ENCODE assay signal across 10 mouse cellular contexts in genomic region chr7:25004806-25005205, GRCm38 (mm10). TPM values are rescaled to one million over a fixed set of nuclear protein-coding genes. Genes with fewer than 3 reads are reported as not detected.
DNase-seq lines count a peak whose midpoint lies in the region; ATAC-seq and TF ChIP-seq lines count a peak whose summit lies in the region.
"Had no signal": no experiment of that assay in that cellular context is flagged by ENCODE, and none has a peak within 500 bp of the region (broad histone marks: within the 10 kb centered on the region; RNA-seq: fewer than 3 reads in every experiment).

No protein-coding gene starts in this region.

- H3K36me3 ChIP-seq in heart, embryonic 15.5 days: no peaks in the 10 kb centered on the region
- peaks cover 12% of the 10 kb centered on the region for H3K36me3 ChIP-seq in forebrain, embryonic 14.5 days (ENCODE audit: control insufficient read depth, insufficient read depth, low read length)
- no peaks in the 10 kb centered on the region for H3K36me3 ChIP-seq in midbrain, embryonic 11.5 days (ENCODE audit: control insufficient read depth, insufficient read depth, low read length)

- no peak for ATAC-seq in heart, embryonic 15.5 days (replicated peaks; ENCODE audit: insufficient number of reproducible peaks, insufficient read depth, low FRiP score, low read depth)
- no peak for ATAC-seq in forebrain, embryonic 14.5 days
- ATAC-seq in midbrain, embryonic 11.5 days (ENCODE audit: low FRiP score): no peak

- DNase-seq in heart, postnatal 4 days: no peak
- DNase-seq in brain, embryonic 14.5 days (ENCODE audit: low read depth): peak; percentile 46
- DNase-seq in forebrain, embryonic 14.5 days (ENCODE audit: low spot score): peak; percentile 25
- DNase-seq in midbrain, embryonic 11.5 days (ENCODE audit: low spot score, missing footprints): no peak
- no peak for DNase-seq in frontal cortex, postnatal 14 days (ENCODE audit: low spot score in 2 of 2)
- DNase-seq in embryo, embryonic 9.5 days (ENCODE audit: extremely low spot score): no peak
- DNase-seq in left cerebral cortex, adult 18-20 months (ENCODE audit: low spot score in 2 of 2): no peak
- DNase-seq: adrenal gland, postnatal 25 days; kidney, adult 2 months had no signal

- no peak overlapping the region for H3K9ac ChIP-seq in heart, embryonic 15.5 days
- peak overlapping the region; percentile 86 for H3K9ac ChIP-seq in forebrain, embryonic 14.5 days (ENCODE audit: low read length)
- H3K9ac ChIP-seq in midbrain, embryonic 11.5 days (ENCODE audit: low read length): peak overlapping the region; percentile 48

- no peaks in the 10 kb centered on the region for H3K9me3 ChIP-seq in heart, embryonic 15.5 days (replicated peaks)
- no peaks in the 10 kb centered on the region for H3K9me3 ChIP-seq in forebrain, embryonic 14.5 days (replicated peaks; ENCODE audit: control insufficient read depth, low read length)
- no peaks in the 10 kb centered on the region for H3K9me3 ChIP-seq in midbrain, embryonic 11.5 days (ENCODE audit: control insufficient read depth, low read length)

- TF ChIP-seq CTCF in brain, embryonic 14.5 days (IDR thresholded peaks at IDR 0.05; ENCODE audit: borderline replicate concordance, extremely low read depth, insufficient read depth, insufficient read length): no peak

- H3K27me3 ChIP-seq in heart, embryonic 15.5 days: peaks cover 68% of the 10 kb centered on the region
- H3K27me3 ChIP-seq in forebrain, embryonic 14.5 days (replicated peaks; ENCODE audit: control insufficient read depth, insufficient read depth, low read length): 0 out of 2 replicates have a peak, but pooled peaks cover 6% of the 10 kb centered on the region
- H3K27me3 ChIP-seq in midbrain, embryonic 11.5 days (ENCODE audit: control insufficient read depth, insufficient read depth, low read length): peaks cover 37% of the 10 kb centered on the region

- WGBS in heart, embryonic 15.5 days: 35% methylated on average over 9 of the region's 9 CpGs
- WGBS in forebrain, embryonic 14.5 days: 34% methylated on average over 7 of the region's 9 CpGs
- 47% methylated on average over 6 of the region's 9 CpGs for WGBS in midbrain, embryonic 11.5 days

- H3K4me1 ChIP-seq in heart, embryonic 15.5 days (replicated peaks): peaks cover 24% of the 10 kb centered on the region
- H3K4me1 ChIP-seq in forebrain, embryonic 14.5 days (ENCODE audit: control insufficient read depth, insufficient read depth, low read length): peaks cover 45% of the 10 kb centered on the region
- peaks cover 28% of the 10 kb centered on the region for H3K4me1 ChIP-seq in midbrain, embryonic 11.5 days (ENCODE audit: control insufficient read depth, insufficient read depth, low read length)

- H3K27ac ChIP-seq in heart, embryonic 15.5 days: no peak overlapping the region
- peak overlapping the region; percentile 93 for H3K27ac ChIP-seq in forebrain, embryonic 14.5 days (ENCODE audit: low read depth, low read length)
- no peak overlapping the region for H3K27ac ChIP-seq in midbrain, embryonic 11.5 days (ENCODE audit: low read depth, low read length)

- 0 out of 2 replicates have a peak overlapping the region, but pooled peaks have one; percentile 40 for H3K4me3 ChIP-seq in heart, embryonic 15.5 days
- H3K4me3 ChIP-seq in forebrain, embryonic 14.5 days (ENCODE audit: low read depth, low read length): peak overlapping the region; percentile 65
- peak overlapping the region; percentile 52 for H3K4me3 ChIP-seq in midbrain, embryonic 11.5 days (ENCODE audit: low read depth, low read length)

- peak overlapping the region; percentile 63 for H3K4me2 ChIP-seq in heart, embryonic 15.5 days
- H3K4me2 ChIP-seq in forebrain, embryonic 14.5 days (ENCODE audit: low read length): peak overlapping the region; percentile 90
- peak overlapping the region; percentile 88 for H3K4me2 ChIP-seq in midbrain, embryonic 11.5 days

- TF ChIP-seq POLR2A in brain, embryonic 14.5 days (IDR thresholded peaks at IDR 0.05; ENCODE audit: borderline replicate concordance, extremely low read depth, insufficient read depth, insufficient read length, poor library complexity, severe bottlenecking): no peak

RNA-seq across cellular contexts. Expression of gene Atp1a3, which starts 1.0 kb away (rescaled TPM):
- polyA plus RNA-seq in heart, embryonic 15.5 days (2015; fragmentation: Nextera tagmentation; extraction: Ambion mirVana): 0.54 and 1.9 TPM in 2 replicates
- total RNA-seq in heart, postnatal 4 days (2021): under 1 TPM; 0.31 to 0.47 TPM
- polyA plus RNA-seq in brain, embryonic 14.5 days (2012; rRNA removed): 160 and 331 TPM in 2 replicates
- polyA plus RNA-seq in forebrain, embryonic 14.5 days (2014; fragmentation: Nextera tagmentation; extraction: Ambion mirVana): 122 and 183 TPM in 2 replicates
- polyA plus RNA-seq in midbrain, embryonic 11.5 days (2014; fragmentation: Nextera tagmentation; extraction: Ambion mirVana): 34.4 and 36.0 TPM in 2 replicates
- 1,000 to 10,000 TPM; 1,987 to 2,019 TPM for total RNA-seq in left cerebral cortex, adult 18-20 months (2021)

RNA-seq across cellular contexts. Expression of gene Rabac1, which starts 32.3 kb away (rescaled TPM):
- polyA plus RNA-seq in heart, embryonic 15.5 days (2015; fragmentation: Nextera tagmentation; extraction: Ambion mirVana): 211 and 225 TPM in 2 replicates
- total RNA-seq in heart, postnatal 4 days (2021): 100 to 1,000 TPM; 212 to 234 TPM
- polyA plus RNA-seq in brain, embryonic 14.5 days (2012; rRNA removed): 244 and 306 TPM in 2 replicates
- 240 and 248 TPM in 2 replicates for polyA plus RNA-seq in forebrain, embryonic 14.5 days (2014; fragmentation: Nextera tagmentation; extraction: Ambion mirVana)
- polyA plus RNA-seq in midbrain, embryonic 11.5 days (2014; fragmentation: Nextera tagmentation; extraction: Ambion mirVana): 108 and 110 TPM in 2 replicates
- 100 to 1,000 TPM; 305 to 355 TPM for total RNA-seq in left cerebral cortex, adult 18-20 months (2021)

Comparison
In these comparisons a context has a peak if more than half of its experiments do, and no peak if none do; other contexts are left out.
1. DNase-seq: peak in brain, embryonic 14.5 days (single experiment) and forebrain, embryonic 14.5 days (single experiment); none in heart, postnatal 4 days (single experiment), midbrain, embryonic 11.5 days (single experiment), frontal cortex, postnatal 14 days (0 of 2), embryo, embryonic 9.5 days (single experiment) and left cerebral cortex, adult 18-20 months (0 of 2).
2. RNA of gene Atp1a3, which starts 1.0 kb away (polyA plus RNA-seq): 160 to 331 TPM in brain, embryonic 14.5 days, 122 to 183 TPM in forebrain, embryonic 14.5 days and 34.4 to 36.0 TPM in midbrain, embryonic 11.5 days; 0.54 to 1.9 TPM in heart, embryonic 15.5 days; every median in the first group is over 10 times any median in the second.
3. Peak in every context shown above with its lines, with median percentiles within 50 percentile points of each other: H3K4me2 ChIP-seq and H3K4me3 ChIP-seq.